Mouse (Mus musculus) neural tube, embryonic 15.5 days (tissue): ENCODE measurements around the gene Sh3pxd2a. TPM values are rescaled to one million over a fixed set of nuclear protein-coding genes. Genes with fewer than 3 reads are reported as not detected.
"Not testable (repeated sequence)": the region's sequence is repeated elsewhere in the genome, so short reads cannot be mapped to it uniquely, and the experiment has no call there.

ENCODE experiments used
- ATAC-seq: fragments of 200-750 bp; cut with Nextera tagmentation; 2 replicates; pipeline ENCODE4 v1.8.0; 2017; ENCODE audit warnings: mild to moderate bottlenecking, moderate TSS enrichment, moderate library complexity; ENCODE audit not compliant: low FRiP score
- H3K27ac ChIP-seq: fragments of 300-500 bp; sonication (generic); replicated peaks from 2 replicates; pipeline ENCODE4 v1.5.1; 2015; ENCODE audit warnings: mild to moderate bottlenecking, inconsistent platforms
- H3K27me3 ChIP-seq: fragments of 300-500 bp; sonication (generic); replicated peaks from 2 replicates; pipeline ENCODE4 v1.6.1; 2015; ENCODE audit warnings: inconsistent platforms
- H3K36me3 ChIP-seq: fragments of 300-500 bp; sonication (generic); 2 replicates; pipeline ENCODE4 v1.6.1; 2015; ENCODE audit warnings: inconsistent platforms
- H3K4me1 ChIP-seq: fragments of 300-500 bp; sonication (generic); 2 replicates; pipeline ENCODE4 v1.6.1; 2015; ENCODE audit warnings: inconsistent platforms
- H3K4me2 ChIP-seq: fragments of 300-500 bp; sonication (generic); 2 replicates; pipeline ENCODE4 v1.6.1; 2015; ENCODE audit warnings: inconsistent platforms, mild to moderate bottlenecking, moderate library complexity
- H3K4me3 ChIP-seq: fragments of 300-500 bp; sonication (generic); replicated peaks from 2 replicates; pipeline ENCODE4 v1.5.1; 2015; ENCODE audit warnings: mild to moderate bottlenecking, inconsistent platforms
- H3K9ac ChIP-seq: fragments of 300-500 bp; sonication (generic); replicated peaks from 2 replicates; pipeline ENCODE4 v1.6.1; 2015; ENCODE audit warnings: mild to moderate bottlenecking, inconsistent platforms
- H3K9me3 ChIP-seq: fragments of 300-500 bp; sonication (generic); replicated peaks from 2 replicates; pipeline ENCODE4 v1.6.1; 2016; ENCODE audit warnings: inconsistent platforms
- WGBS: fragments of 180-500 bp; shearing (Covaris S2); methylation state at CpG from one replicate; pipeline ENCODE4 v1.1.7; 2015; ENCODE audit warnings: mixed read lengths; 5-methylcytosine and 5-hydroxymethylcytosine counted together
- polyA plus RNA-seq: library from polyadenylated mRNA; unstranded; fragments of >200 nt; fragmentation: Nextera tagmentation; extraction: Ambion mirVana; gene quantifications from 2 replicates; pipeline ENCODE4 v1.2.1, GENCODE M21; 2015

Sh3pxd2a gene
- polyA plus RNA-seq, 1 experiment from 2014 or later, result 2.2 TPM

DNA sequence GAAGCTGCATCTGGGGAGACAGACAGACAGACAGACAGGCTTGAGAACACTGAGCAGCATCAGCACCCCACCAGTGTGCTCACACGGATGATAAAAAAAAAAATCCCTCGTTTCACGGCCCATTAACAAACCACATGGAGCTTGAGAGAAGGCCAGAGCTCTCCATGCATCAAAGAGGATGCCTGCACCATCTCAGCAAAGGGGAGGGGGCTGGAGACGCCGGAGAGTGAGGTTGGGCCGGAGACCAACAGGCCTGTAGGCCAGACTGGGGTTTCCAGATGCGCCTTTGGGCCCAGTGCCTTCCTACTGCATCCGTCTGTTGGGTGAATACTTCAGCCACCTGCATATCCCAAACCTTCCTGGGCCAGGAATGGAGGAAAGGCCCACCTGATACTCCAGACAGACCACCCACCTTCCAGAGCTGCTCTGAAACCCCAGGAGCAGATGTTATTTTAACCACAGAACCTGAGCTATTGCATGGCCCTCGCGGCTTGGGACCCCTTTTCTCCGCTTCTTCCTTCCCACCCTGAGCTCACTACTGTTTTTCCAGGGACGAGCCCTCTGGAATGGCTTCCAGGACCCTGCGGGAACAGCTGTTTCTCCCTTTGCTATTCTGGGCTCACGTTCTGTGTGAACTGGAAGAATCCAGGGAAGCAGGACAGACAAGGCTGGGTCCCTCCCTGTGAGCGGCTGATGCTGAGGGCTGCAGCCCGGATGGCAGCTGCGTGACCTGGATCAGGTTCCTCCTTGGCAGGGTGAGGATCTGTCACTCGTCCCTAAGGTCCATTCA is 66.1 kb downstream of the Sh3pxd2a start:
- H3K9ac ChIP-seq, result no peak overlapping the region
- no peaks in the 10 kb centered on the region for H3K27me3 ChIP-seq
- no peak for ATAC-seq
- peaks cover 26% of the 10 kb centered on the region for H3K4me1 ChIP-seq
- no peak overlapping the region for H3K4me3 ChIP-seq
- no peaks in the 10 kb centered on the region for H3K36me3 ChIP-seq
- WGBS, result 48% methylated on average over 18 of the region's 18 CpGs
- peak overlapping the region; percentile 68 for H3K27ac ChIP-seq
- no peak overlapping the region for H3K4me2 ChIP-seq
- no peaks in the 10 kb centered on the region for H3K9me3 ChIP-seq

DNA sequence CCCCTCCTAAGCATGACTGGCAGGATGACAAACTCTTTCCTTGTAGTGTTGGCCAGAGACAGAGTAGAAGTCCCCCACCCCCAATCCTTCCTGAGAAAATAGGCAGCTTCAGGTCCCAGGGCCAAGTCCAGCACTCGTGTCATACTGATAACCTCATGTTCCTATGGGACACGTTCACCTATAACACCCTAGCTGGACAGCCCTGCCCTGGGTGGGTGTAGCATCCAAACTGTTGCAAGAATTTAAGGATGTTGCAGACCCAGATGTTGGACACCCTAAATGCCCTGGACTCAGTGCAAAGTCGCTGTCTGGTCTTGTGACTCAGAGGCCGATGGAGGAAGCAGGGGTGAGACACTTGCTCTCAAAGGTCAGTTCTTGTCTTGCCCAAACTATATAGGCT is 68.9 kb downstream of the Sh3pxd2a start:
- H3K4me1 ChIP-seq, result peaks cover 21% of the 10 kb centered on the region
- H3K4me2 ChIP-seq, result no peak overlapping the region
- H3K27me3 ChIP-seq, result no peaks in the 10 kb centered on the region
- ATAC-seq, result no peak
- H3K4me3 ChIP-seq, result no peak overlapping the region
- no peak overlapping the region for H3K9ac ChIP-seq
- H3K9me3 ChIP-seq, result no peaks in the 10 kb centered on the region
- H3K36me3 ChIP-seq, result no peaks in the 10 kb centered on the region
- no peak overlapping the region for H3K27ac ChIP-seq
- 89% methylated on average over 4 of the region's 4 CpGs for WGBS

DNA sequence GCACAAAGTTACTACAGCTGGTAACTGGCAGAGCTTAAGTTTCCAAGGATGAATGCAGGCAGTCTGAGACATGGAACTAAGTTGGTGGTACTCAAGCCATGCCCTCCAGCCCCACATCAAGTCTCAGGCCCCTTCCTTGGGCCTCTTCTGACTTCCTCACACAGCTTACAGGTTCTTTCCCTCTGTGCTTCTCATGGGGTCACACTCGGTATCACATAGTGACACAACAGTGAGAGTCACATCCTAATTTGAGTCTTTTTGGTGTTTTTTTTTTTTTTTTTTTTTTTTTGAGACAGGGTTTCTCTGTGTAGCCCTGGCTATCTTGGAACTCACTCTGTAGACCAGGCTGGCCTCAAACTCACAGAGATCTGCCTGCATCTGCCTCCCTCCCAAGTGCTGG is 69.4 kb downstream of the Sh3pxd2a start:
- H3K36me3 ChIP-seq, H3K4me2 ChIP-seq, H3K9ac ChIP-seq, H3K4me3 ChIP-seq, H3K9me3 ChIP-seq, H3K27ac ChIP-seq, ATAC-seq, H3K27me3 ChIP-seq: not testable (repeated sequence)
- peaks cover 21% of the 10 kb centered on the region for H3K4me1 ChIP-seq
- 96% methylated on average over 1 of the region's 1 CpGs for WGBS

DNA sequence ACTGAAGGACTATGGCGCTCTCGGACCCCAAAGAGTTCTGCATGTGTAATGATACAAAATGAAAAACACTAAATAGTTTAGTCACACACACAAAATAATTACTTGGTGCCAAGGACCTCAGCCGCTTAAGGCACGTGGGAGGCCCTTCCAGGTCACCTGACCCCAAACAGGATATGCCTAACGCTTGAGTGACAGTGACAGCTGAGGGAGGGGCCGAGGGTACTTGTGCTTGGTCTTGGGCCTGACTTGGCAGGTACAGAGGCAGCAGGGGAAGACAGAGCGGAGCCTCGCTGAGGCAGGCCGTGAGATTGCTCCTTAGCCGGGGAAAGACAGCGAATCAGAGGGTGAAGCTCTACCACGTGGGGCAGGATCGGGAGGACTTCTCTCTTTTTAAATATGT is 73.3 kb downstream of the Sh3pxd2a start:
- Histone ChIP-seq H3K9ac (no peak overlapping the region), H3K4me1 (peaks cover 8% of the 10 kb centered on the region; the same call in 1 of the 2 replicates), H3K36me3 (no peaks in the 10 kb centered on the region), H3K4me3 (no peak overlapping the region), H3K27ac (no peak overlapping the region), H3K9me3 (no peaks in the 10 kb centered on the region), H3K4me2 (no peak overlapping the region), H3K27me3 (no peaks in the 10 kb centered on the region)
- ATAC-seq, result no peak
- 88% methylated on average over 13 of the region's 13 CpGs for WGBS

DNA sequence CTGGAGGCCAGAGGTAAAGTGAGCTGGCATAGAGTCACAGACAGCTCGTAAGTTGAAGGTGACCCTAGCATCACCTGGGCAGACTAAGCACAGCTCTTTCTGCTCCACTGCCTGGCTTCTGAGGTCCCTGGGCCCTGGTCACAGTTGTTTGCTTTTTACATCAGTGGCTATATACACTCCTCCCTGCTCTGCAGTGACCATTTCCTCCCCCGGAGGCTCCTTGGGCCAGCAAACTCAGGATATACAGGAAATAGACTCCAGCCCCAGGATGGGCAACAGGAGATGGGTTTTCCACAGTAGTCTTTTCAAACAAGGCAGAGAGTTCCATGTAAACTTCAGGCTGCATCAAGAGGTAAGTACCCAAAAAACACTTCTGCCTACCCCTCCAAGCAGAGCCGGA is 76.3 kb downstream of the Sh3pxd2a start:
- ATAC-seq, result no peak
- H3K4me1 ChIP-seq, result peaks cover 8% of the 10 kb centered on the region; the same call in 1 of the 2 replicates
- no peak overlapping the region for H3K9ac ChIP-seq
- H3K9me3 ChIP-seq, result no peaks in the 10 kb centered on the region
- H3K4me2 ChIP-seq, result no peak overlapping the region
- H3K36me3 ChIP-seq, result no peaks in the 10 kb centered on the region
- no peak overlapping the region for H3K4me3 ChIP-seq
- WGBS, result 80% methylated on average over 3 of the region's 3 CpGs
- no peaks in the 10 kb centered on the region for H3K27me3 ChIP-seq
- peak overlapping the region; percentile 41; the same call in 1 of the 2 replicates for H3K27ac ChIP-seq

DNA sequence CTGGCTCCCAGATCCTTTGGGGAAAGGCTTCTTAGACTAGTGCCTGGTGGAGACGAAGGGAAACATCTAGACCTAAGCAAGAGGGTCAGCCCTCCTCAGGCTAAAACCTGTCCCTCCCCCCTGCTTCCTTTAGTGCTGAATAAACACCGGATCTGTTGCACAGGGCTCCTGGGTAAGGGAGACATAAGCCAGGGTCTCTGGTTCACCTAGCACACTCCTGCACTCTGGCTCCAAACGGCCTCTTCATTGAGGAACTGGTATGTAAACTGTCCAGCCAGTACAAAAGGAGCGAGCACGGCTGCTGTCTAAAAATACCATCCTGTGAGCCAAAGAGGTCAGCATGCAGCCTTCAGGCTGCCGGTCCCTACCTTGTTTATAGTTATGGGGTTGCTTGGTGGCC is 76.8 kb downstream of the Sh3pxd2a start:
- ATAC-seq, result no peak
- Histone ChIP-seq H3K9ac (no peak overlapping the region), H3K4me1 (peaks cover 8% of the 10 kb centered on the region; the same call in 1 of the 2 replicates), H3K27ac (peak overlapping the region; percentile 41; the same call in 1 of the 2 replicates), H3K27me3 (no peaks in the 10 kb centered on the region), H3K36me3 (no peaks in the 10 kb centered on the region), H3K4me2 (no peak overlapping the region), H3K4me3 (no peak overlapping the region), H3K9me3 (no peaks in the 10 kb centered on the region)
- 50% methylated on average over 6 of the region's 6 CpGs for WGBS

DNA sequence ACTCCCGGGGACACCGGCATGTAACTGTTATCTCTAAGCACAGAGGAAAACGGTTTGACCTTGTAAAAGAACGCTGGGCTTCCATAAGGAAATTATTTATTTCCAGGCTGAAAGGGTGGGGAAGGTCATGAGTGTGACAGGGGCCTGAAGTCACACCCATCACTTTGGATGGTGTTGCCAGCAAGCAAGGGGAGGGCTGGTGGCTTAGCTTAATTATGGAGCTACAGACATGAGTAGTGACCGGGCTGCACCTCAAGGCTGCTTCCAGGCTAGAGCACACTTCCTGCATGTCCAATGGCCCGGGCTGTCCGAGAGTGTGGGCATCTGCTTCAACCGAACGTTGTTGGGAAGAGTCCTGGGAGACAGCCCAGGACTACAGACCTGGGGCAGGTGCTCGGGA is 78.2 kb downstream of the Sh3pxd2a start:
- Histone ChIP-seq H3K36me3 (no peaks in the 10 kb centered on the region), H3K4me1 (peaks cover 8% of the 10 kb centered on the region; the same call in 1 of the 2 replicates), H3K4me3 (no peak overlapping the region), H3K9me3 (no peaks in the 10 kb centered on the region), H3K9ac (no peak overlapping the region), H3K27me3 (no peaks in the 10 kb centered on the region), H3K4me2 (no peak overlapping the region), H3K27ac (no peak overlapping the region)
- no peak for ATAC-seq
- 86% methylated on average over 10 of the region's 10 CpGs for WGBS

DNA sequence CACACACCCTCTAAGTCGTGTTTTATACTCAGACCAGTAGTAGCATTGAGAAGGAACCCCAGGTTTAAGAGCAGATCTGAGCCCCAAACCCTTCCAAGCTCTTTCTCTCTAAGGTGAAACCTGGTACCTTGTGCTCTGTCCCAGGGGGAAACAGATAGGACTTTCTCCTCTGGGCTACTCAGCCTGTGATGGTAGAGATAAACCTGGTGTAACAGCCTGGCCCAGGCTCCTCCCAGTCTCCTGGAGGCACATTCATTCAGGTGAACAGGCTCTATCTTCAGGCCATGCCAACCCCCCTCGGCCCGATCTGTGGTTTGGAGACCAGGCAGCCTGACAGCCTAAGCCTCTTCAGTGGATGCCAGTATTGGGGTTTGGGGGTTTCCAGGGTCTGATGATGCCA is 79.6 kb downstream of the Sh3pxd2a start:
- Histone ChIP-seq H3K4me3 (no peak overlapping the region), H3K36me3 (no peaks in the 10 kb centered on the region), H3K4me1 (peaks cover 8% of the 10 kb centered on the region; the same call in 1 of the 2 replicates), H3K9ac (no peak overlapping the region), H3K4me2 (no peak overlapping the region), H3K27me3 (no peaks in the 10 kb centered on the region), H3K9me3 (no peaks in the 10 kb centered on the region), H3K27ac (no peak overlapping the region)
- ATAC-seq, result no peak
- 89% methylated on average over 3 of the region's 3 CpGs for WGBS

DNA sequence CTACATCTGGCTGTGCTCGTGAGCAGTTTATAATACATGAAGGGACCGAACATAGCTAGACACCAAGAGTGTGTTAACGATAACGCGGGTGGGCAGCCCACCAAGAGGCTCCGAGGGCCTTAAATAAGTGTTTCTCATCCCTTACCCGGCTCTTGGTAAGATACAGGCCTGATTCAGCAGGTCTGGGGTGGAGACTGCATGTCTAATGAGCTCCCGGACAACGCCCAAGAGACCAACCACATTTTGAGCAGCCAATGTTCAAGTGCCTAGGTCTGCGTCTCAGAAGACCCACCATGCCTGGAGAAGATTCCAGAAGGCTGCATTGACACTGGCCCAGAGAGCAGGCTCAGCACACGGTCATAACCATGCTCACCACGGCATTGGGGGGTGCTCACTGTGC is 80.2 kb downstream of the Sh3pxd2a start:
- Histone ChIP-seq H3K36me3 (no peaks in the 10 kb centered on the region), H3K4me1 (peaks cover 8% of the 10 kb centered on the region; the same call in 1 of the 2 replicates), H3K27me3 (no peaks in the 10 kb centered on the region), H3K9me3 (no peaks in the 10 kb centered on the region), H3K4me2 (no peak overlapping the region), H3K4me3 (no peak overlapping the region), H3K27ac (no peak overlapping the region), H3K9ac (no peak overlapping the region)
- no peak for ATAC-seq
- WGBS, result 88% methylated on average over 12 of the region's 12 CpGs

DNA sequence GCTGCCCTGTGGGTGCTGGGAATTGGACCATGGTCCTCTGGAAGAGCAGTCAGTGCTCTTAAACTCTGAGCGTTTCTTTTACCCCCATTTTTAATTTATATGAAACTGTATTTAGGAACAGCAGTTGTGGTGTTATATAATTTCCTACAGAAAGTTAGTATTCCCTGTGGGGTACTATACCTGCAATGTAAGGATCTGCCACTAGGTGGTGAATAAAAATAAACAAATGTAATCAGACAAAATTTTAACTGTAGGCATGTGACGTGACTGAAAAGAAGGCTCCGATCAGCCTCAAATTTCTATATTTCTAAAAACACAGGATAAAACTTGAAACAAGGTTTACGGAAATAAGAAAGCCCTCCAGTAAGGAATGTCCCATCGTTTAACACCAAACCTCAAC is 81.9 kb downstream of the Sh3pxd2a start:
- H3K27ac ChIP-seq, result no peak overlapping the region
- H3K4me2 ChIP-seq, result no peak overlapping the region
- ATAC-seq, result no peak
- no peaks in the 10 kb centered on the region for H3K27me3 ChIP-seq
- no peaks in the 10 kb centered on the region for H3K9me3 ChIP-seq
- 85% methylated on average over 5 of the region's 5 CpGs for WGBS
- peaks cover 4% of the 10 kb centered on the region; the same call in 1 of the 2 replicates for H3K4me1 ChIP-seq
- no peak overlapping the region for H3K4me3 ChIP-seq
- H3K36me3 ChIP-seq, result no peaks in the 10 kb centered on the region
- H3K9ac ChIP-seq, result no peak overlapping the region

DNA sequence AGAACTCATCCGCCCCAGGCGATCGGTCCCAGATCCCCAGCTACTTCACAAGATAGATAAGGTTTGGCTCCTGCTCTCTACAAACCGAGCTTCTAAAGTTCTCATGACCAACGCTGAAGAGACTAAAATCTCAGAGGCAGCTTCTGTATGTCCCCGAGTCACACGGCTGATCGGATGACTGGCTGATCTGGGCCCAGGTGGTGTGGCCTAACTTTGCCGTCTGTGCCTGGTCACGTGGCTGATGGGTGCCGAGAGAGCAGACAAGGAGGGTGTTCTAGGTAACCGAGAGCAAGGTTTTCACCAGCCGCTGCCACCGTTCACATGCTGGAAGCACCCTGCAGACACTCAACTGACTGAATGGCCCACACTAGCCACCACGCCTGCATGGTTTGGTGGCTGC is 83.2 kb downstream of the Sh3pxd2a start:
- 92% methylated on average over 15 of the region's 15 CpGs for WGBS
- Histone ChIP-seq H3K9me3 (no peaks in the 10 kb centered on the region), H3K27ac (no peak overlapping the region), H3K9ac (no peak overlapping the region), H3K36me3 (no peaks in the 10 kb centered on the region), H3K27me3 (no peaks in the 10 kb centered on the region), H3K4me2 (no peak overlapping the region), H3K4me3 (no peak overlapping the region), H3K4me1 (no peaks in the 10 kb centered on the region)
- ATAC-seq, result no peak

DNA sequence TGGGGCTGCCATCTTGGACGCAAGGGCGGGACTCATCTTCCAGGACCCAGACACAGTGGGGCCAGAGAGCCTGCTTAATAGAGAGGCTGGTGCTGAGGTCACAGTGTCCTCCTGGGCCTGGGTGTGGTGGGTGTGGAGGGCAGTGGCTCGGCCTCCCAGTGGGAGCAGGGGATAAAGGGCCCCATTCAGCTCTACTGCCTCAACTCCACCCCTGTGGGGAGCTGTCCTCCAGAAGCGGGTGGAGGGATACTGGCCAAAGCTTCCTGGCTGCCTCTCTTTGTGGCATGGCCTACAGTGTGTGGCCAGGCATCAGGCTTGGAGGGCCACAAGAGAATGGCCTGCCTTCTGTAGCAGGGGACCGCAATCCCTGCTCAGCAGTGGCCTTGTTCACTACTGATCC is 85.1 kb downstream of the Sh3pxd2a start:
- Histone ChIP-seq H3K27me3 (no peaks in the 10 kb centered on the region), H3K4me1 (no peaks in the 10 kb centered on the region), H3K9ac (no peak overlapping the region), H3K27ac (no peak overlapping the region), H3K9me3 (no peaks in the 10 kb centered on the region), H3K36me3 (no peaks in the 10 kb centered on the region), H3K4me2 (no peak overlapping the region), H3K4me3 (no peak overlapping the region)
- no peak for ATAC-seq
- WGBS, result 79% methylated on average over 5 of the region's 5 CpGs
